Mouse (Mus musculus): Measurements from ENCODE around the gene Ppp3cb. TPM values are rescaled to one million over a fixed set of nuclear protein-coding genes. Genes with fewer than 3 reads are reported as not detected.
"Not testable (repeated sequence)": the region's sequence is repeated elsewhere in the genome, so short reads cannot be mapped to it uniquely, and the experiment has no call there.

Ppp3cb gene
- polyA plus RNA-seq (2015; fragmentation: Nextera tagmentation; extraction: Ambion mirVana), result 24.2 and 24.4 TPM in 2 replicates

DNA sequence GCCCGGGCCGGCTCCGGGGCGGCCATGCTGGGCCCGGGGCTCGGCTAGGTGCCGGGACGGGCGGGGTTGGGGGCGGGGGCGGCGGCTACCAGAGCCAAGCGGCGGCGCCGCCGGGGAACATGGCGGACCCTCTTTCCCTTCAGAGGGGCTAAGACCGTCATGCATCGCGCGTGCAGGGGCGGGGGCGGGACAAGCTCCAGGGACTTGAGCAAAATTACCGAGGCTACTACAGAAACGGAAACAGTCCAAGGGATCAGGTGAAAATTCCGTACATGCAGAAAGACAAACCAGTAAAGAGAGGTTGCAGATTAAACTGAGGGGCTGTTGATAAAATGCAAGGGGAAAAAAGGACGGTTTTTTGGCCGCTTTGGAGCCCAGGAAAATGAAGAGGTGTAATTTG is at the start of gene Ppp3cb:
Ppp3cb (minus strand) TSS at position 159 of the 400 bp plus-strand sequence.
- Histone ChIP-seq H3K4me1 (replicated peaks; ENCODE audit: control insufficient read depth, insufficient read depth, low read length) (no peaks in the 10 kb centered on the region), H3K9ac (ENCODE audit: low read depth, low read length) (peak within 1 kb of the TSS; percentile 92), H3K27ac (ENCODE audit: low read depth, low read length) (peak within 1 kb of the TSS; percentile 99), H3K4me2 (replicated peaks; ENCODE audit: low read depth) (peak within 1 kb of the TSS; percentile 63), H3K27me3 (replicated peaks; ENCODE audit: control insufficient read depth, insufficient read depth, low read length) (no peaks in the 10 kb centered on the region), H3K9me3 (ENCODE audit: control insufficient read depth) (no peaks in the 10 kb centered on the region), H3K36me3 (ENCODE audit: control insufficient read depth, insufficient read depth) (peaks cover 11% of the 10 kb centered on the region), H3K4me3 (ENCODE audit: low read depth, low read length) (peak within 1 kb of the TSS; percentile 72)
- under 1% methylated on average over 29 of the region's 29 CpGs for WGBS
- ATAC-seq, result peak; percentile 78
- TF ChIP-seq CTCF (IDR thresholded peaks at IDR 0.05; ENCODE audit: low read depth), result no peak

DNA sequence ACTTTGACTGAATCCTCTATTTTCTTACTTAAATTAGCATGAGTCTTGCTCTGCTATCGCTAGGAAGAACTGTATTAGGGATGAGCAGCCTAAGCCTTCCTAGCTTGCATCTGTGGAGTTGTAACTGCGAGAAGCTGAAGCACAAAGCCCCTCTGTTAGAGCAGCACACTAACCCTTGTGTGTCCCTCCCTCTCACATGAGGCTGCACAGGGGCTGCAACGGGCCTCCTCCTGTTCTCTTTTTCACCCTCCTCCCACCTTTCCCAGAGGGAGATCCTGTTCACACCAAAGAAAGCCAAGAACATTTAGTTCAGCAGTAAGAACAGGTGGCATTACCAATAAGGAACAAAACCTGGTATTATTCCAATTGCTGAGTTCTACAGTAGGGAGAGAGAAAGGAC is 49.4 kb upstream of the Ppp3cb start:
- Histone ChIP-seq H3K27me3 (replicated peaks; ENCODE audit: control insufficient read depth, insufficient read depth, low read length) (no peaks in the 10 kb centered on the region), H3K36me3 (ENCODE audit: control insufficient read depth, insufficient read depth) (no peaks in the 10 kb centered on the region), H3K4me2 (replicated peaks; ENCODE audit: low read depth) (no peak overlapping the region), H3K4me1 (replicated peaks; ENCODE audit: control insufficient read depth, insufficient read depth, low read length) (no peaks in the 10 kb centered on the region), H3K9ac (ENCODE audit: low read depth, low read length) (no peak overlapping the region), H3K4me3 (ENCODE audit: low read depth, low read length) (no peak overlapping the region), H3K9me3 (ENCODE audit: control insufficient read depth) (no peaks in the 10 kb centered on the region), H3K27ac (ENCODE audit: low read depth, low read length) (no peak overlapping the region)
- TF ChIP-seq CTCF (IDR thresholded peaks at IDR 0.05; ENCODE audit: low read depth), result no peak
- WGBS, result 75% methylated on average over 3 of the region's 3 CpGs
- ATAC-seq, result no peak

GRCm38 (mm10) chr14:20587458-20587857 is 41.1 kb upstream of the Ppp3cb start:
- Histone ChIP-seq H3K36me3 (ENCODE audit: control insufficient read depth, insufficient read depth) (no peaks in the 10 kb centered on the region; the same call in 1 of the 2 replicates), H3K4me3 (ENCODE audit: low read depth, low read length) (no peak overlapping the region), H3K4me2 (replicated peaks; ENCODE audit: low read depth) (no peak overlapping the region), H3K27me3 (replicated peaks; ENCODE audit: control insufficient read depth, insufficient read depth, low read length) (no peaks in the 10 kb centered on the region), H3K9ac (ENCODE audit: low read depth, low read length) (no peak overlapping the region), H3K4me1 (replicated peaks; ENCODE audit: control insufficient read depth, insufficient read depth, low read length) (no peaks in the 10 kb centered on the region), H3K27ac (ENCODE audit: low read depth, low read length) (no peak overlapping the region), H3K9me3 (ENCODE audit: control insufficient read depth) (no peaks in the 10 kb centered on the region)
- 38% methylated on average over 5 of the region's 5 CpGs for WGBS
- ATAC-seq, result no peak
- TF ChIP-seq CTCF (IDR thresholded peaks at IDR 0.05; ENCODE audit: low read depth), result no peak

DNA sequence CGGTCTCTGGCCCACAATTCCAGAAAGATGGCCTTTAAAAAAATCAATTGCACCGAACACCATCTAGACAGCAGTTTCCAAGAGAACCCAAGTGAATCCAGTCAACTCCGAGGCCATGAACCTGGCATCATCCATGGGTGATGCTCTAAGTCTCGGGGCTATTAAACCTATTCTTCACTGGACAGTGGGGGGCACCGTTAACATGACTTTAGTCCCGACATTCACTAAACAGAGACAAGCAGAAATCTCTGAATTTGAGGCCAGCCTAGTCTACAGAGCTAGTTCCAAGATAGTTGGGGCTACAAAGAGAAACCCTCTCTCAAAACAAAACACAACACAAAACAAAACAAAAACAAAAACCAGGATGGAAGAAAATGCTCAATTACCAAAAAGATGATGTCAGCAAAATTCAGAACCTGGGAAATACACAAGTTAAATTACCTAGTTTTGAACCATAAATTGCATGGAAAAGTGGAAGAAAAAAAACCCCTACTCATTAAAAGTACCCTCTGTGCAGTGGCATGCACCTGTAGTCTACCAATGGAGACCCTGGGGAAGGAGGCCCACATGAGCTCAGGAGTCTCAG is 32.5 kb upstream of the Ppp3cb start:
- Histone ChIP-seq H3K9ac (ENCODE audit: low read depth, low read length) (no peak overlapping the region), H3K4me3 (ENCODE audit: low read depth, low read length) (no peak overlapping the region), H3K4me2 (replicated peaks; ENCODE audit: low read depth) (no peak overlapping the region), H3K9me3 (ENCODE audit: control insufficient read depth) (no peaks in the 10 kb centered on the region), H3K4me1 (replicated peaks; ENCODE audit: control insufficient read depth, insufficient read depth, low read length) (no peaks in the 10 kb centered on the region), H3K27me3 (replicated peaks; ENCODE audit: control insufficient read depth, insufficient read depth, low read length) (no peaks in the 10 kb centered on the region), H3K27ac (ENCODE audit: low read depth, low read length) (no peak overlapping the region), H3K36me3 (ENCODE audit: control insufficient read depth, insufficient read depth) (no peaks in the 10 kb centered on the region)
- WGBS, result 81% methylated on average over 6 of the region's 6 CpGs
- no peak for ATAC-seq
- TF ChIP-seq CTCF (IDR thresholded peaks at IDR 0.05; ENCODE audit: low read depth), result peak; percentile 36

- ATAC-seq, result peak; percentile 53; the same call in 1 of the 2 replicates
- Histone ChIP-seq H3K4me3 (ENCODE audit: low read depth, low read length) (no peak overlapping the region), H3K27ac (ENCODE audit: low read depth, low read length) (no peak overlapping the region), H3K9ac (ENCODE audit: low read depth, low read length) (no peak overlapping the region), H3K36me3 (ENCODE audit: control insufficient read depth, insufficient read depth) (no peaks in the 10 kb centered on the region), H3K4me1 (replicated peaks; ENCODE audit: control insufficient read depth, insufficient read depth, low read length) (no peaks in the 10 kb centered on the region), H3K4me2 (replicated peaks; ENCODE audit: low read depth) (no peak overlapping the region), H3K27me3 (replicated peaks; ENCODE audit: control insufficient read depth, insufficient read depth, low read length) (no peaks in the 10 kb centered on the region), H3K9me3 (ENCODE audit: control insufficient read depth) (no peaks in the 10 kb centered on the region)
- peak; percentile 86 for TF ChIP-seq CTCF (IDR thresholded peaks at IDR 0.05; ENCODE audit: low read depth)
- WGBS, result 57% methylated on average over 7 of the region's 7 CpGs
Measured at GRCm38 (mm10) chr14:20576179-20576578, 29.8 kb upstream of the Ppp3cb start.

GRCm38 (mm10) chr14:20573196-20573595 is 26.8 kb upstream of the Ppp3cb start:
- peaks cover 16% of the 10 kb centered on the region; the same call in 1 of the 2 replicates for H3K36me3 ChIP-seq (ENCODE audit: control insufficient read depth, insufficient read depth)
- not testable (repeated sequence) for H3K27me3 ChIP-seq (replicated peaks; ENCODE audit: control insufficient read depth, insufficient read depth, low read length); ATAC-seq; H3K9me3 ChIP-seq (ENCODE audit: control insufficient read depth); H3K27ac ChIP-seq (ENCODE audit: low read depth, low read length); H3K4me3 ChIP-seq (ENCODE audit: low read depth, low read length); H3K4me1 ChIP-seq (replicated peaks; ENCODE audit: control insufficient read depth, insufficient read depth, low read length); H3K4me2 ChIP-seq (replicated peaks; ENCODE audit: low read depth); H3K9ac ChIP-seq (ENCODE audit: low read depth, low read length)
- WGBS, result 91% methylated on average over 3 of the region's 3 CpGs
